Mouse (Mus musculus): ENCODE data around the gene Parva. TPM values are rescaled to one million over a fixed set of nuclear protein-coding genes. Genes with fewer than 3 reads are reported as not detected.

Parva gene
- polyA plus RNA-seq, 1 experiment from 2014 or later: 54.6 TPM

GRCm38 (mm10) chr7:112509107-112509506 is 81.8 kb downstream of the Parva start:
- H3K4me1 ChIP-seq: peaks cover 24% of the 10 kb centered on the region

GRCm38 (mm10) chr7:112510336-112511048 is 83.2 kb downstream of the Parva start:
- no peaks in the 10 kb centered on the region; the same call in 1 of the 2 replicates for H3K27me3 ChIP-seq
- peaks cover 24% of the 10 kb centered on the region for H3K4me1 ChIP-seq
- no peaks in the 10 kb centered on the region for H3K36me3 ChIP-seq (replicated peaks)
- no peak overlapping the region for H3K9ac ChIP-seq
- no peak for ATAC-seq (ENCODE audit: low FRiP score)
- no peaks in the 10 kb centered on the region for H3K9me3 ChIP-seq
- no peak overlapping the region for H3K4me3 ChIP-seq (replicated peaks)
- H3K27ac ChIP-seq: no peak overlapping the region
- H3K4me2 ChIP-seq: no peak overlapping the region
- WGBS: 28% methylated on average over 10 of the region's 10 CpGs

More at GRCm38 (mm10) chr7:112509107-112509506, 81.8 kb downstream of the Parva start:
- Histone ChIP-seq H3K27me3 (no peaks in the 10 kb centered on the region; the same call in 1 of the 2 replicates), H3K27ac (no peak overlapping the region), H3K36me3 (replicated peaks) (no peaks in the 10 kb centered on the region), H3K4me2 (no peak overlapping the region), H3K9me3 (no peaks in the 10 kb centered on the region), H3K4me3 (replicated peaks) (no peak overlapping the region), H3K9ac (no peak overlapping the region)
- 81% methylated on average over 8 of the region's 8 CpGs for WGBS
- no peak for ATAC-seq (ENCODE audit: low FRiP score)

GRCm38 (mm10) chr7:112511309-112511708 is 84.0 kb downstream of the Parva start:
- no peaks in the 10 kb centered on the region for H3K9me3 ChIP-seq
- H3K27ac ChIP-seq: no peak overlapping the region
- H3K36me3 ChIP-seq (replicated peaks): no peaks in the 10 kb centered on the region
- no peaks in the 10 kb centered on the region; the same call in 1 of the 2 replicates for H3K27me3 ChIP-seq
- peaks cover 24% of the 10 kb centered on the region for H3K4me1 ChIP-seq
- H3K4me2 ChIP-seq: no peak overlapping the region
- no peak for ATAC-seq (ENCODE audit: low FRiP score)
- H3K4me3 ChIP-seq (replicated peaks): no peak overlapping the region
- H3K9ac ChIP-seq: no peak overlapping the region
- WGBS: 79% methylated on average over 8 of the region's 8 CpGs

GRCm38 (mm10) chr7:112512257-112512656 is 85.0 kb downstream of the Parva start:
- no peaks in the 10 kb centered on the region; the same call in 1 of the 2 replicates for H3K27me3 ChIP-seq
- WGBS: 21% methylated on average over 3 of the region's 3 CpGs

GRCm38 (mm10) chr7:112512895-112513294 is 85.6 kb downstream of the Parva start:
- Histone ChIP-seq H3K36me3 (replicated peaks) (no peaks in the 10 kb centered on the region), H3K9me3 (no peaks in the 10 kb centered on the region), H3K4me2 (no peak overlapping the region), H3K27ac (no peak overlapping the region), H3K4me3 (replicated peaks) (no peak overlapping the region), H3K9ac (no peak overlapping the region), H3K4me1 (peaks cover 24% of the 10 kb centered on the region), H3K27me3 (no peaks in the 10 kb centered on the region)
- WGBS: 76% methylated on average over 1 of the region's 1 CpGs
- no peak for ATAC-seq (ENCODE audit: low FRiP score)

More at GRCm38 (mm10) chr7:112512257-112512656, 85.0 kb downstream of the Parva start:
- no peak overlapping the region for H3K27ac ChIP-seq
- no peak for ATAC-seq (ENCODE audit: low FRiP score)
- H3K4me3 ChIP-seq (replicated peaks): no peak overlapping the region
- H3K4me2 ChIP-seq: no peak overlapping the region
- H3K9ac ChIP-seq: no peak overlapping the region
- no peaks in the 10 kb centered on the region for H3K9me3 ChIP-seq
- no peaks in the 10 kb centered on the region for H3K36me3 ChIP-seq (replicated peaks)
- H3K4me1 ChIP-seq: peaks cover 24% of the 10 kb centered on the region

- H3K36me3 ChIP-seq (replicated peaks): no peaks in the 10 kb centered on the region
- no peak for ATAC-seq (ENCODE audit: low FRiP score)
- no peaks in the 10 kb centered on the region for H3K9me3 ChIP-seq
- no peak overlapping the region for H3K4me2 ChIP-seq
- no peaks in the 10 kb centered on the region for H3K27me3 ChIP-seq
- no peak overlapping the region for H3K27ac ChIP-seq
- whole genome bisulfite sequencing: 96% methylated on average over 8 of the region's 8 CpGs
- no peak overlapping the region for H3K4me3 ChIP-seq (replicated peaks)
- no peak overlapping the region for H3K9ac ChIP-seq
- H3K4me1 ChIP-seq: peaks cover 16% of the 10 kb centered on the region
These were observed 87.4 kb downstream of the Parva start for GRCm38 (mm10) chr7:112514636-112515193.

GRCm38 (mm10) chr7:112525465-112525864 is 98.2 kb downstream of the Parva start:
- H3K9me3 ChIP-seq: no peaks in the 10 kb centered on the region
- H3K4me2 ChIP-seq: no peak overlapping the region
- H3K27me3 ChIP-seq: no peaks in the 10 kb centered on the region
- no peak overlapping the region for H3K27ac ChIP-seq
- H3K36me3 ChIP-seq (replicated peaks): no peaks in the 10 kb centered on the region
- H3K4me1 ChIP-seq: peaks cover 5% of the 10 kb centered on the region
- no peak overlapping the region for H3K9ac ChIP-seq
- H3K4me3 ChIP-seq (replicated peaks): no peak overlapping the region
- 87% methylated on average over 6 of the region's 6 CpGs for WGBS
- ATAC-seq (ENCODE audit: low FRiP score): no peak

GRCm38 (mm10) chr7:112526226-112526625 is 98.9 kb downstream of the Parva start:
- H3K36me3 ChIP-seq (replicated peaks): no peaks in the 10 kb centered on the region
- WGBS: 65% methylated on average over 10 of the region's 10 CpGs
- no peak overlapping the region for H3K9ac ChIP-seq
- H3K27me3 ChIP-seq: no peaks in the 10 kb centered on the region
- no peak for ATAC-seq (ENCODE audit: low FRiP score)
- H3K9me3 ChIP-seq: no peaks in the 10 kb centered on the region
- no peak overlapping the region for H3K4me3 ChIP-seq (replicated peaks)
- peaks cover 5% of the 10 kb centered on the region for H3K4me1 ChIP-seq
- H3K27ac ChIP-seq: 0 out of 2 replicates have a peak overlapping the region, but pooled peaks have one; percentile 46
- no peak overlapping the region for H3K4me2 ChIP-seq

GRCm38 (mm10) chr7:112527230-112527629 is 99.9 kb downstream of the Parva start:
- WGBS: 89% methylated on average over 4 of the region's 4 CpGs
- Histone ChIP-seq H3K27ac (no peak overlapping the region), H3K36me3 (replicated peaks) (no peaks in the 10 kb centered on the region), H3K4me2 (no peak overlapping the region), H3K27me3 (no peaks in the 10 kb centered on the region), H3K9me3 (no peaks in the 10 kb centered on the region), H3K4me3 (replicated peaks) (no peak overlapping the region), H3K4me1 (peaks cover 5% of the 10 kb centered on the region), H3K9ac (no peak overlapping the region)
- no peak for ATAC-seq (ENCODE audit: low FRiP score)

GRCm38 (mm10) chr7:112528059-112528458 is 100.8 kb downstream of the Parva start:
- no peaks in the 10 kb centered on the region for H3K9me3 ChIP-seq
- WGBS: 96% methylated on average over 1 of the region's 1 CpGs
- no peak for ATAC-seq (ENCODE audit: low FRiP score)
- no peaks in the 10 kb centered on the region for H3K36me3 ChIP-seq (replicated peaks)
- H3K27ac ChIP-seq: no peak overlapping the region
- no peak overlapping the region for H3K4me3 ChIP-seq (replicated peaks)
- no peak overlapping the region for H3K9ac ChIP-seq
- H3K27me3 ChIP-seq: no peaks in the 10 kb centered on the region
- peaks cover 5% of the 10 kb centered on the region for H3K4me1 ChIP-seq
- no peak overlapping the region for H3K4me2 ChIP-seq

- H3K4me2 ChIP-seq: no peak overlapping the region
- no peak overlapping the region for H3K27ac ChIP-seq
- no peak overlapping the region for H3K9ac ChIP-seq
- no peak for ATAC-seq (ENCODE audit: low FRiP score)
- no peak overlapping the region for H3K4me3 ChIP-seq (replicated peaks)
- peaks cover 4% of the 10 kb centered on the region; the same call in 1 of the 2 replicates for H3K27me3 ChIP-seq
- H3K4me1 ChIP-seq: peaks cover 5% of the 10 kb centered on the region
- 45% methylated on average over 6 of the region's 6 CpGs for WGBS
- no peaks in the 10 kb centered on the region for H3K36me3 ChIP-seq (replicated peaks)
- H3K9me3 ChIP-seq: no peaks in the 10 kb centered on the region
These were observed 101.5 kb downstream of the Parva start for GRCm38 (mm10) chr7:112528582-112529360.

GRCm38 (mm10) chr7:112530924-112531323 is 103.6 kb downstream of the Parva start:
- WGBS: 73% methylated on average over 5 of the region's 5 CpGs
- Histone ChIP-seq H3K4me2 (no peak overlapping the region), H3K4me1 (peaks cover 22% of the 10 kb centered on the region), H3K27ac (no peak overlapping the region), H3K9ac (no peak overlapping the region), H3K27me3 (peaks cover 10% of the 10 kb centered on the region; the same call in 1 of the 2 replicates), H3K36me3 (replicated peaks) (no peaks in the 10 kb centered on the region), H3K9me3 (no peaks in the 10 kb centered on the region), H3K4me3 (replicated peaks) (no peak overlapping the region)
- ATAC-seq (ENCODE audit: low FRiP score): no peak
